Mouse (Mus musculus) gastrocnemius, postnatal 14 days (tissue): ENCODE results near the gene Tacc2. TPM values are rescaled to one million over a fixed set of nuclear protein-coding genes. Genes with fewer than 3 reads are reported as not detected.

Source experiments
- DNase-seq: peaks from one replicate; pipeline ENCODE4 v3.0.0; 2021; ENCODE audit warnings: mixed read lengths
- intact Hi-C: fragments of 180-260 bp; cut with DNase I; formaldehyde crosslinking; loops from one replicate; pipeline ENCODE4 v1.15.1; 2025; ENCODE audit warnings: low total_unique reads
- total RNA-seq, 2 experiments: library from RNA; stranded (reverse); gene quantifications; 2 replicates each; pipeline ENCODE4 v1.2.3; 2021

Tacc2 gene
- total RNA-seq, 2 experiments from 2014 or later, result 227 to 381 TPM

GRCm38 (mm10) chr7:130701336-130701735 lies 124.1 kb downstream of the Tacc2 start:
- intact Hi-C loops, result no loop called here
- no peak for DNase-seq

GRCm38 (mm10) chr7:130705230-130705629 lies 128.0 kb downstream of the Tacc2 start:
- intact Hi-C loops, result no loop called here

GRCm38 (mm10) chr7:130708940-130709339 lies 131.7 kb downstream of the Tacc2 start:
- no peak for DNase-seq
- intact Hi-C loops, result no loop called here

More at GRCm38 (mm10) chr7:130705230-130705629, 128.0 kb downstream of the Tacc2 start:
- DNase-seq, result no peak

- intact Hi-C loops, result no loop called here
Observed at GRCm38 (mm10) chr7:130709372-130710274, 132.4 kb downstream of the Tacc2 start.

GRCm38 (mm10) chr7:130711851-130712250 lies 134.6 kb downstream of the Tacc2 start:
- intact Hi-C loops, result no loop called here
- no peak for DNase-seq

More at GRCm38 (mm10) chr7:130709372-130710274, 132.4 kb downstream of the Tacc2 start:
- no peak for DNase-seq

GRCm38 (mm10) chr7:130713319-130713718 lies 136.1 kb downstream of the Tacc2 start:
- intact Hi-C loops, result no loop called here
- no peak for DNase-seq

GRCm38 (mm10) chr7:130715467-130715866 lies 138.2 kb downstream of the Tacc2 start:
- DNase-seq, result no peak
- intact Hi-C loops, result no loop called here

GRCm38 (mm10) chr7:130716341-130716740 lies 139.1 kb downstream of the Tacc2 start:
- DNase-seq, result no peak
- intact Hi-C loops, result no loop called here

- intact Hi-C loops, result no loop called here
- no peak for DNase-seq
Observed at GRCm38 (mm10) chr7:130716989-130717388, 139.8 kb downstream of the Tacc2 start.

- DNase-seq, result no peak
- intact Hi-C loops, result no loop called here
Observed at GRCm38 (mm10) chr7:130719931-130720598, 142.8 kb downstream of the Tacc2 start.

- no peak for DNase-seq
- intact Hi-C loops, result no loop called here
Observed at GRCm38 (mm10) chr7:130720646-130721335, 143.6 kb downstream of the Tacc2 start.

GRCm38 (mm10) chr7:130726185-130726584 lies 148.9 kb downstream of the Tacc2 start:
- intact Hi-C loops, result no loop called here
- no peak for DNase-seq

GRCm38 (mm10) chr7:130726724-130727422 lies 149.6 kb downstream of the Tacc2 start:
- intact Hi-C loops, result no loop called here
- no peak for DNase-seq

GRCm38 (mm10) chr7:130727560-130727959 lies 150.3 kb downstream of the Tacc2 start:
- no peak for DNase-seq
- intact Hi-C loops, result no loop called here

- DNase-seq, result no peak
- intact Hi-C loops, result no loop called here
Observed at GRCm38 (mm10) chr7:130731792-130732191, 154.6 kb downstream of the Tacc2 start.

- no peak for DNase-seq
- intact Hi-C loops, result no loop called here
Observed at GRCm38 (mm10) chr7:130732908-130733307, 155.7 kb downstream of the Tacc2 start.

GRCm38 (mm10) chr7:130733423-130733822 lies 156.2 kb downstream of the Tacc2 start:
- intact Hi-C loops, result no loop called here

GRCm38 (mm10) chr7:130734195-130734787 lies 157.1 kb downstream of the Tacc2 start:
- intact Hi-C loops, result no loop called here
- no peak for DNase-seq

More at GRCm38 (mm10) chr7:130733423-130733822, 156.2 kb downstream of the Tacc2 start:
- DNase-seq, result no peak

GRCm38 (mm10) chr7:130741099-130741498 lies 163.9 kb downstream of the Tacc2 start:
- intact Hi-C loops, result no loop called here
- DNase-seq, result no peak
